Mouse (Mus musculus) cerebellum, adult (tissue): Measurements from ENCODE around the gene Zfr2.

ENCODE experiments used
- ATAC-seq: cut with Nextera tagmentation; 2 replicates; pipeline ENCODE4 v1.9.2; 2017; ENCODE audit warnings: mild to moderate bottlenecking, moderate library complexity, mixed read lengths; ENCODE audit not compliant: insufficient number of reproducible peaks, low FRiP score, low TSS enrichment

Zfr2 gene

DNA sequence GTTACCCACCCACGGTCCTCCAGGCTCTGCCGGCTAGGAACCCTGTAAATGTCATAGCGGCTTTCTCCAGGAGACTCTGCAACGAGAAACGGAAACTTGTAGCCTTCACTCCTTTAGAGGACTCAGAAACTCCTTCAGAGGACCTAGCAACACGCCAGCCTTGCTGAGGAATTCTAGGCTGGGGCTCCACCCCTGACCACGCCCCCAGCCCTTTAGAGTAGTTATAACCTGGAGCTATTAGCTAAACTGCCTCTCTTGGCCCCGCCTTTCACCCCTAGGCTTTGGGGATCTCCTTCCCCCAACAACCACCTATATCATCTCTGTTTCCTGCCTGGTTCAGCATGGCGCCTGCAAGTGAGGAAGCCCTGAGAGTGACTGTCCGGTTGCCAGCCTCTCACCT, 46.5 kb downstream of the Zfr2 start:
- no peak for ATAC-seq

DNA sequence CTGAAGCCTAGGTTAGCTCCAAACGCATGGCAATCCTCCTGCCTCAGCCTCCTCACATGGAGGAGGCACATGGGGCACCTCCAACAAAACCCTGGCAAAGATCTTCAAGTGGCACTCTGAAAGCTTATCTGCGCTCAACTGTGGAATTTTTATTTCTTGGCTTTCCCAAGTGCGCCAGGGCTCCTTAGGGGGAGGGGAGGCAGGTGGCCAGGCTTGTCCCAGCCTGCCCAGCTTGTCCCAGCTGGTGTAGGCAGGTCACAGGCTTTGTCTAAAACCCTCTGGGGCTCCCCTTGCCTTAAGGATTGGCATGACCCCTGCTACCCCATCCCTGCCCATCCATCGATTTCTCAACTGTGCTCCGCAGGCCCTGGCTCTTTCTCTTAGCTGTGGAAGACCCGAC, 51.2 kb downstream of the Zfr2 start:
- ATAC-seq, result no peak

DNA sequence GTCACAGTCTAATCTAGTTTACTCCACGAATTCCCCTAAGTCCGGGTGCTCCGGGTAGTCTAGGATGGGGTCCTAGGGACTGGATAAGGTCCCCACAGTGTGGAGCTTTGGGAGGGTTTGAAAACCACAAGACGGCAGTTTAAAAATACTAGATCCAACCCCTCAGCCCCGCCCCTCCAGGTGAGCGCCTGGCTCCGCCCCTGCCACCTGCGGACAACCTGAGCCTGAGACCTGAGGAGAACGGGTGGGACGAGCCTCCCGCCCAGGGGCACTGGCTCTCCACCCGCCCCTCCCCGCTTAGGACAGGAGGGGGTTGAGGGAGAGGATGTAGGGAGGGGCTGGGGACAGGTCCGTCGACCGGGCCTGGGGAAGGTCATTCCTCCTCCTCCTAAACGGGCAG, 51.8 kb downstream of the Zfr2 start:
- no peak for ATAC-seq

DNA sequence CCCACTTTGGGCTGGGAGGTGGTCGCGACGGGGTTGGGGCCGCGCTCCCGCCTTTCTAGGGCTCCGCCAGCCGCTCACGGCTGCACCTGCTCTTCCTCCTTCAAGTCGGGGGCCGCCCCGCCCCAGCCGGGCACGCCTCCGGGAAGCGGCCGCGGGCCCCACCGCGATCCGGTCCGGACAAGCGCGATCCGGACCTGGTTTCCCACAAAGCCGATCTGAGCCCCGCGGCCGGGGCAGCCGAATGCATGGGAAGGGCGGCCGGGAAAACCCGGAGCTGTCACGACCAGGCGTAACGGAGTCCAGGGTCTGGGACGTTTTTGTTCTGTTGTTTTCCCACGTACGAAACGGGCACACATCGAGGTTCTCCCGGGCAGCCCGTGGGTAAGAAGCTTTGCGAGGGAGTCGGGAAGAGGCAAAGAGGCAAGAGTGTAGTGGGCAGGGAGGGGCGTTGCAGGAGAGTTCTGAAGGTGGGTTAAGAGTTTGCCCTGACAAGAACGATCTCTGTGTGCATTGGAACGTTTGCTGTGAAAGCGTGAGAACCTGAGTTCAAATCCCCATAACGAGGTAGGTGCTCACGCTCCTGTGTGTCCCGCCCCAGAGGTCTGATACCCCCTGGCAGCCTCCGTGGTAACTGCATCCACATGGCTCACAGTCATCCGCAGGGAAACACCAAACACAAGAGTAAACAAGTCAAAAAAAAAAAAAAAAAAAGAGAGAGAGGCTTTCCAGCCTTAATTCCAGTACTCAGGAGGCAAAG, 52.9 kb downstream of the Zfr2 start:
- ATAC-seq, result peak; percentile 51; the same call in 1 of the 2 replicates

DNA sequence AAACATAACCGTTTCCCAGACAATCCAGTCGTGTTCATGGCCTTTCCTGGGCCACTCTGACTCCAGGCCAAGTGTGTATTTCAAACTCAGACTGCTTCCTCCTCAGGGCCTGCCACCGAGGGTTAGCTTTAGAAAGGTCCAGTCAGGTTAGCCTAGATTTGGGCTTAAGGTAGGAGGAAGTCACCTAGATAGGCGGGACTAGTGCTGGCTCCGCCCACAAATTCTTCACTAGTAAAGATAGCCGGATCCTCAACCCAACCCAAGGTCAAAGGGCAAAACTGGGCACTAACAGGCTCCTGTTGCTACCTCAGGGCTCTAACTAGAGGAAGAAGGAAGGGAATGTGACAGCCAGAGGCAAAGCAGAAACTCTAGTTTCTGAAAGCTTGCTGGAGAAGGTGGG, 53.6 kb downstream of the Zfr2 start:
- ATAC-seq, result no peak

DNA sequence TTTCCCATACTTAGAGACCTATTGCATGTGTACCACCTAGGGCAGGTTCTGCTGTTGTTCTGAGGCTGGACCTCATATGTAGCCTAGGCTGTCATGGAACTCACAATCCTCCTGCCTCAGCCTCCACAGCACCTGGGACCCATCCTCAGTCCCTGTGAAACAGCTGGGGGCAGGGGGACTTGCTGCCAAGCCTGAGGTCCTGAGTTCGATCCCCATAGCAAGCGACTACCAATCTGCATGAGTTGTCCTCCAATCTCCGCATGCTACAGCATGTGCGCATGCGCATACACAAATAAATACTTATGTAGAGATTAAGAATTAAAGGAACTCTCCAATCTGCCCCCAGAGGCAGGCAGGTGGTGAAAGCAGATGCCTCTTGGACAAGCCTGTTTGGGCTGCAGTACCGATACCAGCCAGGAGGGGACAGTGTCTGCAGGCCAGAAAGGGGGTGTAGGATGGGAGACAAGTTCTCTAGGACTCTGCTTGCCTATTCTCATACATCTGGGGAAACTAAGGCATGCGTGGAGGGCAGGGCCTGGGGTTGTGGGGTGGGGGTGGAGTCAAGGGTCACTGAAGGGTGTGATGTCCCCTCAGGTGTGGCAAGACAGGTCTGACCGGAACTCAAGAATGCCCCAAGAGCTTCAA, 54.7 kb downstream of the Zfr2 start:
- ATAC-seq, result no peak

DNA sequence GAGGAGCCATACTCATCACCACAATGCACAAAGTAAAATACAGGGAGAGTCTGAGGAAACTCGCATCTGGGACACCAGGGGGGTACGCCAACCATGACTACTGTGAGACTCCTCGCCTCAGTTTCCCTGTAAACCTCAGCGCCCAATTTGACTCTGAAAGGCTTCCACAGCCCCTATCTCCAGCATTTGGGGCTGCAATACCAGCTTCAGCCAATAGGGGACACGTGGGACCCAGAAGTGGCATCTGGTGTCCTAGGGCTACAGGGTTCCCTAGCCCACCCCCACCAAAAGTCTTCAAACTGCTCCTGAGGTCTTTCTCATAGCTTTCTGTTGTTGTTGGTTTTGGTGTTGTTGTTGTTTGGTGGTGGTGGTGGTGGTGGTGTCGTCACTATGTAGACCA, 55.6 kb downstream of the Zfr2 start:
- no peak for ATAC-seq

DNA sequence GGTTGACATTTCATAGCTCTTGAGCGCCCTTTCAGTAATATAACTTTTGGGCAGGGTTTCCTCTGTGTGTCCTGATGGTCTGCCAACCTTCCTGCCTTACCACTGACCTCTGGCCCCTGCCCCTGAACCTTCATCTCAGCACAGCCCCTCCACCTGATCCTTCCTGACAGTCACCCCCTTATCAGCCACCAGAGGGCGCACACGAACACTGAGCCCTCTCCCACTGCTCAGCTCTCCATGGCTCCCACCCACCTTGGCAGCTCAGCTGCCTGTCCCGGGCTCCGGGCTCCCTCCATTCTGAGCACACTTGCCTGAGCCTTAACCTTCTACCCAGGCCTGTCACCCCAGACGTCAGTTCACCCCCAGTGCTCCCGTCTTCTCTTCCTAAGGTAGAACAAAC, 56.3 kb downstream of the Zfr2 start:
- ATAC-seq, result no peak

DNA sequence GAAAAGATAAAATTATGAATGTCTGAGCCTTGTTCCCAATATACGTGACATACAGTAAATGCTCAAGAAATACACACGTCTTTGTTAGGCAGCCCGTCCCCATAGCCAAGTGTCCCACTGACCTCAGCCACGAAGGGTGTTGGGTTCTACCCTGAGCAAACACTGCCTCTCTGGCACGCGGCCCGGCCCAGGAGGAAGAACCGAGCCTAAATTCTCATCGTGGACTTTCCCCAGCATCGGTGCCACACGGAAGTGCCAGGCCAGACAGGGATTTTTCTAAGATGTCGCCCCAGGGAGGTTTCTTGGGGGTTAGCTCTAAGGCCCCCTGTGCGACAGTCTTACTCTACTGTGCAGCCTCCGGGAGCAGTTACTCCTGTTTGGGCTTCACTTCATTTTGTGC, 56.9 kb downstream of the Zfr2 start:
- ATAC-seq, result no peak

DNA sequence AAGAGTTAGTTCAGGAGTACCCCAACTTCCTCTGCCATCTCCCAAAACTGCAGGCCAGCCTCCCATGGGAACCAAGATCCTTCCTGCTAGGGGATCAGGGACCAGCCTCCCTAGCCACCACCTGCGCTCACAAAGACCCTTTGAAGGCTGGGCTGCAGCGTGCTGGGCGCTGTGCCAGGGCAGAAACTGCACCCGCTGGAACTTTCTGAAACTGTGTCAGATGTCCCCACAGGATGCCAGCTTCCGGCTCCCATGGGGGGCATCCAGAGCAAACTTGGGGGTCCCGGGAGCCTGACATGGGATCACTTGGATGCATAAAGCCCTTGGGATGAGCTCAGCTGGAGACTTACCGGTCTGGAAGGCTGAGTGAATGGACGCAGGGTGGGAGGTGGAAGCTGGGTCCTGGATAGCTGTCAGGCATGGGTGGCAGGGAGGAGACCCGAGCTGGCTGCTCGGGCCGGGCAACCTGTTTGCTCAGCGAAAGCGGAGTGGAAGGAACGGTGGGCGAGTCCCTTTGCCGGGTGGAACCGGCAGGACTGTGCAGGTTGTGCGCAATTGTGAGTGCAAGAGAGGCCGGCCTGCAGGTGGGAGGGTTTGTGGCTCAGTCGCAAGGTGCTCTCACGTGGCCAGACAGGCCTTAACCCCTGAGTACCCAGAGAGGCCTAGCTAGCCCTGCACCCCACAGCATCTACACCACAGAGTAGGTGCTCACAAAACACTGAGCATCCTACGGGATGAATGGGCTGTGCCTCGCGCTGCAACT, 57.9 kb downstream of the Zfr2 start:
- no peak for ATAC-seq

DNA sequence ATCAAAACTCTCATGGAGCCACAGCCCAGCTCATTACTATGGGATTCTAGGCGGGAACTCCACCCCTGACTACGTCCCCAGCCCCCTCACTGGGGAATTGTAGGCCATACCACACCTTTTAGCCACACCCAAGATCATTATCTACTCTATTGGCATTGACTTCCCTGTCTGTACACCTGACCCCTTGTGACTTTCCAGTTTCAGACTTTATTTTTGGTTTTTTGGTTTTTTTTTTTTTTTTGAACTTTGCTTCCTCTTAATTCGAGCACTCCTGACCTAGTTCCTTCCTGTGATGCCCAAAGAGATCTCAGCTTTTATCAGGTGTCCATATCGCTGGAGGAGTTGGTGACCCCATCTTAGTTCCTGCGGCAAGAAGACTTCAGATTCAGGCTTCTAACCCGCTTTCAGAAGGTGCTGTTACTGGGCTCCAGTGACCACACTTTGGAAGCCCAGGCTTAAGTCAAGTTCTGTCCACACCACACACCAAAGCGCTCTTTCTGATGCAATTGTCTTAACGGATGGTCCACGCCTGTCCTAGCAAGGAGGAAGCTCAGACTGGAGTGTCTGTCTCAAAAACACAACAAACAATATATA, 58.7 kb downstream of the Zfr2 start, which contains the start of gene Tjp3:
Tjp3 (minus strand) TSS at position 71 of the 594 bp plus-strand sequence.
- no peak for ATAC-seq

DNA sequence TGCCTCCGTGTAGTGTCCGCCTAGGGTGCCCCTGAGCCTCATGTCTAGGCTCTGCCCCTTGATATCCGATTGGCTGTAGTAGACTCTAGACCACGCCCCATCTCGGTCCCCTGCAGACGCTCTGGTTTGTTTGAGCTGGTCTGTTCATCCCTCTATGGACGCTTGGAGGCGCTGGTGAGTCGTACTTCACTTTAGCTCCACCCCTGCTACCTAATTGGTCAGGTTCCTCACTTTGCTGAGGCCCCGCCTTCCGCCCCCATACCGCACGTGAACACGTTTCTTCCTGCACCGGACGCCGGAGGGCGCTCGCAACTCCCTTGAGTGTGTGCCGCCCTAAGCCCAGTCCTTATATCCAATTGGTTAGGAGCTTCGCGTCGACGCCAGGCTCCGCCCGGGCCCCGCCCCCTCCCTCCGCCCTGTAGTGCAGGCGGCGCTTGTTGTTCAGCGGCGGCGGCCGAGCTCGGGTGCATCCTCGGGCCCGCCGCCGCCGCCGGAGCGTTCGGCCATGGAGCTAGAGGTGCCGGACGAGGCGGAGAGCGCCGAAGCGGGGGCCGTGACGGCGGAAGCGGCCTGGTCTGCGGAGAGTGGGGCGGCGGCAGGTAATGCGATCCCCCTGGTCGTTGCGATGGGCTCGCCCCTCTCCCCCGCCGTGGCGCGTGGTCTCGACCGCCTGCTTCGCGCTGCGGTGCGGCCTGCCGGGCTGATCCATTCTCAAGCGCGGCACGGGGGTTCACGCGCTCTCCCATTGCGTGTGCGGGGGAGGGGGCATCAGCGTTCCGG, 59.8 kb downstream of the Zfr2 start, which contains the start of gene Pip5k1c:
Pip5k1c (plus strand) TSS at position 410 of the 780 bp plus-strand sequence.
- peak; percentile 69 for ATAC-seq

DNA sequence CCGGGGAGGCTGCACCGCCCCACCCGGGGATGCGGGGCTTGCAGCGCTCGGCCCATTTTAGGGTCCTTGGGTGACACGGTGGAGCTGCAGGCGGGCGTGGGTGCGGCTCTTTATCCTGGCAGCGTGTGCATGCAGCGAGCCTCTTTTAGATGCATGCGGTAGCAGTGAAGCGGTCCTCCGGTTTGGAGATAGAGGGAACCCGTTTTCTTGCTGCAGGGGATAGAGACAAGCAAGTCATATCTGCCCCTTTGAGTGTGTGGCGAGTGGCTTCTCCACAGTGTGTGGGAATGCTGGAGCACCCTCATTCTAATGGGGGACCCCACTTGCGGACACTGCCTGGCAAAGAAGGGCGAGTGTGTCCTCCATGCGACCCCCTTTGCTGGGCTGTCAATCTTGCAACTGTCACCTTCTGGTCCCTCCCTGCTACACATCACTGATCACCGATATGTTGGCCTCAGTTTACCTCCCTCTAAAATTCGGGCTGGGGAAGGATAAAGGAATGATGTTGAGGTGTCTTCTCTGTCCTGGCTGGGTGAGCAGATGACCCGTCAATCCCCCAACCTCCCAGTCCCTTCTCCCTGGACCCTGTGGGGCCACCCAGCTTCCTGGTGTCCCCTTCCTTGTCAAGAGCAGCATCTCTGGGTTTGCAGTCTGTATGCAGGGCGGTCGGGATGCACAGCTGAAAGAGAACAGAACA, 60.5 kb downstream of the Zfr2 start:
- no peak for ATAC-seq

DNA sequence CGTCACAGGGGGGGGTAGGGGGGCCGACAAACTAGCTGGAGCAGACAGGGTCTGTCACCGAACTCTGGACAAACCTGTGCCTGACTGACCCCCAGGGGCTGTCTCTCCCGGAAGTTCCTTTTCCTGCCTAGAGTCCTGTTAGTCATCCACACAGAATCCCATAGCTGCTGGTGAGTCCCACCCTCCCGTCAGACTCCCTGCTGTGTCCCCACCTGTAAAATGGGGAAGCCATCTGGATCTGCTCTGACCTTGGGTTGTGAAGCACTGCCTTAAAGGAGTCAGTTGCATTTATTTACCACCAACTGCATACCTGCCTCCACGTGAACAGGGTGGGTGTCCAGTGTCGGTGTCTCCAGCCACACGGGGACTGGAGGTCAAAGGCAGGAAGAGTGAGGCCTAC, 61.5 kb downstream of the Zfr2 start:
- ATAC-seq, result no peak

DNA sequence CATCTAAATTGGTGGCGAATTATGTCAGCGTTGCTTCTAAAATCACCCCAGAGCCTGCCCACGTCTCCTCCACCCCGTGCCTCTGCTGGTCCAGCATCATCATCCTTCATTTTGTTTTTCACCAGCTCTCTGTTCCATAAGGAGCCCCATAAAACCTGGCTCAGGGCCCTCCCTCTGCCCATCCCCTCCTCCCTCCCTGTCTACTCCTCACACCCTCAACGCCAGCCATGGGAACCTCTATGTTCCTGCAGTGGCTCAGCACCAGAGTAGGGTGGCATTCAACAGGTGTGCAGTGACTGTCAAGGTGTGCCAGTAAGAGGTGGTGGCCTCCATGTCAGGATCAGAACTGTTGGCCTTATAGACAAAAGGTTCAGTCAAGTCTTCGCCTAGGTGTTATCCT, 62.2 kb downstream of the Zfr2 start:
- ATAC-seq, result no peak

DNA sequence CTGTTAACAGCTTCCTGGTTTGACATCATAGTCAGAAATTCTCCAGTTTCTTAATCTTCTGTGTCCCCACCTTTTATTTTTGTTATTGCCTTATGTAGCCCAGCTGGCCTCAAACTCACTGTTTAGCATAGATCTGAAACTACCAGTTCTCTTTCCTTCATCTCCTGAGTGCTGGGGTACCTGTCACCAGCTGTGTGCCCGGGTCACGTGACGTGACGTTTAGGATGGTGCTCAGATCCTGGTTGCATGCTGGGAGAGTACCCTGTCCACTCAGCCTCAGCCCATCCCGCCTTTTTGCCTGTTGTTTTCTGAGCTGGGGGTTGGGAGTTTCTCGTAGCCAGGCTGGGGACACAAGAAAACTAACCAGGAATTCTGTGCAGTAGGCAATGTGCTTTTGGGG, 64.3 kb downstream of the Zfr2 start:
- ATAC-seq, result no peak

DNA sequence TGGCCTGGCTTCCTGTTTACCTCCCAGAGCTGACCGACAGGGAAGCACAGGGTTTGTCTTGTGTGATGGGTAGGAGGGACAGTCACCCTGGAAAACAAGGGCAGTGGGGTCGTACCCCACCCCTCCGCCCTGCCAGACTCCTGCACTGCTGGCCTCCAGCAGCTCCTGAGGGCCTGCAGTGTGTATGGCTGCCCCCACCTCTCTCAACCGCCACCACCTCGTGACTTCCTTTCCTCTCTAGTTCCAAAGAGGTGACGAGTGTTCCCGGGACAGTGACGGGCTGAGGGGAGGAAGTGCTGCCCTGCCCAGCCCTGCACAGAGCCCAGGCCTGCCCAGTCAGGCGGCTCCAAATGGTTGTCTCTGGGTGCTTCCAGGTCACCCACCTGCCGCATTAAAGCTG, 64.9 kb downstream of the Zfr2 start:
- no peak for ATAC-seq

DNA sequence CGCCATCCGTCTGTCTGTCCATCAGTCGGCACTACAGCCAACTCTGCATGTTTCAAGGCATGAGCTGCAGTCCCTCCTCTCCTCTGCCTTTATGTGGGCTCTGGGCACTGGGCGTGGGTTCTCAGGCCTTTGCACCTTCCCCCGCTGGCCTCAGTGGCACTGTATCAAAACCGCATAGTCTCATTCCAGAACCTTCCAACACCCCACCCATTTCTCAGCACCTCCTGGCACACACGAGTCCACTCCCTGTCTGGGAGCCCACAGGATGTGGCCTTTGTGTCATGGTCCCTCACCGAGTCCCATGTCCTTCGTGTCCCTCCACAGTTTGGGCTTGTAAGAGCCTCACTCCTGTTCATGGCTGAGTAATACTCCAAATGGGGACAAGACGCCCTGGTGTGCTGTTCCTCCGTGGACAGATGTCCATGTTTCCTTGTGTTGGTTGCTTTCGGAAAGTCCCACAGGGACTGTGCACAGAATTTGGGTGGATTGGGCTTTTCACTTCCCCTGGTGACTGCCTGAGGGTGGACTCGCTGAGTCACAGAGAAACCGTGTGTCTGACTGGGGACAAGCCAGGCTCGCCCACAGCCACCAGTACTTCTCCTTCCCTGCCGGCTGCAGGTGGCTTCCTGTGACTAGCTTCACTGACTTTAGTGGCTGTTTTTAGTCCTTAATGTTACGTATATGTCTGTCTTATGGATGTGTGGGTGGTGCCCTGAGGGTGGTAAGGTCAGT, 65.6 kb downstream of the Zfr2 start:
- no peak for ATAC-seq
